Mouse (Mus musculus) gastrocnemius, adult 8-10 months (tissue): ENCODE data around the gene Patl2. TPM values are rescaled to one million over a fixed set of nuclear protein-coding genes. Genes with fewer than 3 reads are reported as not detected.
A peak's percentile ranks its signal among the peaks of the same experiment; 100 is the strongest.
"Not testable (repeated sequence)": the region's sequence is repeated elsewhere in the genome, so short reads cannot be mapped to it uniquely, and the experiment has no call there.

Experiments used
- DNase-seq, 2 experiments: peaks; one replicate each; pipeline ENCODE4 v3.0.0; 2022; ENCODE audit warnings: low spot score in 2 of 2
- total RNA-seq, 4 experiments: library from RNA; stranded (reverse); gene quantifications; 2 replicates each; pipeline ENCODE4 v1.2.4; 2022

Patl2 gene
- total RNA-seq, 4 experiments from 2014 or later, result not detected

DNA sequence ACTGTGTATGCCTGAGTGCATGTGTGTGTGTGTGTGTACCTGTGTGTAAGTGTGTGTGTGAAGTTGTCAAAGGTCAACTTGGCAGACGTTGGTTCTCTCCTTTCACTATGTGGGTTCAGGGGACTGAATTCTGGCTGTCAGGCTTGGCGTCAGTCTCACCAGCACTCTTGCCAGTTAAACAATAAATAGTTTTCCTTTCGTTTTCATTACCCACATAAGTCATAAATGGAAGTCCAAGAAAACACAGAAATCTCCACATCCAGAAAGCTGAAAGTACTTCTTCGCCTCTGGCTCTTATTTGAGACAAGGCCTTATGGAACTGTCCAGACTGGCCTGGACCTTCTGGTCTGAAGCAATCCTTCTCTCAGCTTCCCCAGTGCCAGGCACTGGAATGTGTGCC lies 40.2 kb downstream of the Patl2 start:
- no peak for DNase-seq

DNA sequence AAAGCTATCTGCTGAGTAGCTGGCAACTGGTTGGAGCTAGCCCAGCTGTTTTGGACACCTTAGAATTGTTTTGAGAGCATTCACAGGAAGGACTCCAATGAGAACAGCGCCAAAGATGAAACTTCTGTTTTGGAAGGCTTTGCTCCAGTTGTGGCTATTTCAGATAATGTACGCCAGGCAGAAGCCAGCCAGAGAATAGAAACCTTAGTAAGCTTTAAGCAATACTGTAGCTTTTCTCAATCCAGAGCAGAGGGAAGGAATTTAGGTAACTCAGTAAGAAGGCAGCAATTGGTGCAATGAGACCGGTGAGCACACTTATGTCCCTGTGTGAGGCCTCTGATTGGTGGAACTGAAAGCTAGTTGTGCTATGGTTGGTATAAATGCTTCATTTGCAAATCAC lies 42.9 kb downstream of the Patl2 start:
- DNase-seq, result no peak

DNA sequence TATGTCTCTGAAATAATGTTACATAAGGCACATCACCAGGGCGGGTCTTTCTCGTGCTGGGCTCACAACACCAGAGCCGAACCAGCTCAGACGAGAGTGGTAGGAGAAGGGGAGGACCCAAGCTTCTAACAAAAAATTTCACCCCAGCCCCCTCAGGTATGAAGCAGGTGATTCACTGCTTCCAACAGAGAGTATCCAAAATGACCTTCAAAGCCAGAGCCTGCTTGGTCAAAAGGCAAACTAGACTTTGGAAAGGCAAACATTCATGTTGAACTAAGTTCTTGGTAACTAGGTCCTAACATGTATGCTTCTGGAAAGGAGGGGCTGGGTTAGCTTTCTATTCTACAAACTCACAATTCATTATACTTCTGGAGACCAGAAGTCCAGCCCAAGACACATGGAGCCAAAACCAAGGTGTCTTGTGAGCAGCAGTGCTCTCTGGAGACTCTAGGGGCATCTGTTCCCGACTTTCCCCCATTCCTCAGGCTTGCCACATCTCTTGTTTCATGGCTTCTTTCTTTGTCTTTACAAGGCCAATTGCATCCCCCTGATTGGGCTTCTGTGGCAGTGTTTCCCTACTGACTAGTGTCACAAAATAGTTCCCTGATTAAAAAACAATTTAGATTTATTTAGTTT lies 44.5 kb downstream of the Patl2 start:
- no peak for DNase-seq

DNA sequence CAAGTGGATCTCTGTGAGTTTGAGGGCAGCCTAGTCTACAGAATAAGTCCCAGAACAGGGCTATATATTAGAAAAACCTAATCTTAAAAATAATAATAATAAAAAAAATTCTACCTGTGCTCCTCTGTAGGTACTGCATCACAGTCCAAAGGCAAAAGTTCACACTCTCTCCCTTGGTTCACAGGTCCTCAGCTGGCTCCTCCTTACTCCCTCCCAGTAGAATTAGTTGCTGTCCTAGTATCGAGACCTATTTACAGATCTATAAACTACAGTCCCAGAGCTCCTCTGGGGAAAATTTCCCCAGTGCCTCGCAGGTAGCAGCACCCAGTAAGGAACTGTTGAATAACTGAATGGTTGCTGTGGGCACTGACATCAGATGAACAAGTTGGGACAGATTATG lies 45.2 kb downstream of the Patl2 start:
- DNase-seq, result no peak

DNA sequence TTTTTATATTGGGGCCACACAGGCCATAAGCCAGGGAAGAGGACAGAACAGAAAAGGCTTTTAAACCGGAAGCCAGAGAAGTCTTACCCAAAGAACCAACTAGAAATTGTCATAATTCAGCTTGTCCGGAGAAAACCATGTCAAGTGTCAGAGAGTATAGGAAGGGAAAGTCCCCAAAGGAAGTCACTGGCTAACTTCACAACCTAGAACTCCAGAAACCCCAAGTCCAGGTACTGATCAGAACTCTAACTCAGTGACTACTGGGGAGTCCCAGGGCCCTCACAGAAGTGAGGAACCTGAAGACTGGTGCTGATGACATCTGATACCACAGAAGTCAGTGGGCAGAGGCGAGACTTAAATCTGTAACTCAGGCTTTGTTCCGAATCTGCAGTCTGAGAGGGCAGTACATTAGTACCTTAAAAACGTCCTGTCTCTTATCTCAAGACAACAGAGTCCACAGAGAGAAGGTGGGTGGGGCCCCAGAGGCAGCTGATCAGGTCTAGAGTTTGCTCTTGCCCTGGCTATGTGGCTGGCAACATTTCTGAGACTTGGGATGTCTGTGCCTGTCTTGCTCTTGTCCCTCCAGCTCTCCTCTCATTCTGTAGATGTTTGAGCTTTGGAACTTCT lies 48.0 kb downstream of the Patl2 start:
- no peak for DNase-seq

DNA sequence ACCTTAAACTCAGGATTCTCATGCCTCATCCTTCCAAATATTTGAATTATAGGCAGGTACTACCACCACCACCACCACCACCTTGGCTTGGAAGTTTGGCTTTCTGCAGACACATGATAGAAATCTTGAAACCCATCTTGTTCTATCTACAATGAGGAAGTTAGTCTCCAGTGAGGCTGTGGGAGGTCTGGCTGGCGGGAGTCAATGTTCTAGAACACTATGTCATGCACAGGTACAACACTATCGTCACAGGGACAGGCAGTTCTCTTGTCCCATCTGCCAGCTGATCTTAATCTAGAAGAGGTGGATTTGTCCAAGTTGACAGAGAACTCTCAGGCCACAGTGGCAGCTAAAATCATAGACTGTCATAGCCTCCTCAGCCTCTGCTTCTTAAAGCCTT lies 53.4 kb downstream of the Patl2 start:
- DNase-seq, result no peak

DNA sequence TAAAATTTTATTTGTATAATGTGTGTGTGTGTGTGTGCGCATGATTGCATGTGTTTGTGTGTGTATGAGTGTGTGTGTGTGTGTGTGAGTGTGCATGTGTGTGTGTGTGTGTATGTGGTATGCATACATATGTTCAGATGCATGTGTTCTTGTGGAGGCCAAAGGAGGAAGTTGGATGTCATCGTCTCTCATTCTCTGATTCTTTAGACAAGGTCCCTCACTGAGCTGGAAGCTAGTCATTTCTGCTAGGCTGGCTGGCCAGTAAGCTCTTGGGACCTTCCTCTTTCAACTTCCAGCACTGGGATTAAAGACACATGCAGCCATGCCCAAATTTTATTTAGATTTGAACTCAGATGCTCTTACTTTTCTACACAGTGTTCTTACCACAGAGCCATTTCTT lies 53.9 kb downstream of the Patl2 start:
- DNase-seq, result no peak

DNA sequence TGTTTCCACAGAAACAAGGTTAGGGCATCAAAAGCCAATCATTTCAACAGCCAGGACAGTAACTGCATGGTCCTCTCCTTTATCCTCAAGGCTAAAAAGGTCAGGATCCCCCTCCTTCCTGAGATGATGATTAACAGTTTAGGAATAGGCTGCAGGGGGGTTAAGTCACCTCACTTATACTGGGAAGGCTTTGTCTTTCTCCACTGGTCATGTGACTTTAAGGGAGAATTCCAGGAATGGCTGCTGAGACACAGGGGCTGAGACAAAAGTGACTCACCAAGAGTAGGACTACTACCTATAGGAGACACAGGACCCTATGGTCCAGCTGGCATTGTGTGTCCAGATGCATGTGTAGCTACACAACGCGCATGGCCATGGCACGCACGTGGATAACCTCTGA lies 58.4 kb downstream of the Patl2 start:
- DNase-seq, result no peak

DNA sequence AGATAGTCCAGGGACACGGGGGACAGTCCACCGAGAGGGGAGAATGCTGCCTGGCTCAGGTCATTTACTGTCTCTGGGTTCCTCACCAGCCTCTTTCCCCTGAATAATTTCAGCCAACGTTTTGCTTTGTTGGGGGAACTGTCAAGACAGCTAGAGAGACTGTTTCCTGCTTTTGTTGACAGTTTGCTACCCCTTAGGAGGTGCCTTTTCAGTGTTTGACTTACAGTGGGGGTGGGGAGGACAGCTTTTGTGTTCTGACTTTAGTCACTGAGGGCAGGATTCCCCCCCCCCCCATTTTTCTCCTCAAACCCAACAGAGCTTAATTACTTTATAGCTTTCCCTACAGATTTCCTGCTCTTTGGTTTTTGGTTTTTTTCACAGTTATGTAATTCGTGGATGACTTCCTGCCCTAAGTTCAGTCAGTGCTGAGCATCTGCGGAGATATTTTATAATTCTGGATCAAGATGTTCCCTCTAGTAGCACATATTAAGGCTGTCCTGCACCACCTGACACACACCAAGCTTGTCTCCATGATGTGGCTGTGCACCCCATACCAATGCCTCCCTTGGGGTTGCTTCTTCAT lies 59.1 kb downstream of the Patl2 start:
- DNase-seq, result no peak

DNA sequence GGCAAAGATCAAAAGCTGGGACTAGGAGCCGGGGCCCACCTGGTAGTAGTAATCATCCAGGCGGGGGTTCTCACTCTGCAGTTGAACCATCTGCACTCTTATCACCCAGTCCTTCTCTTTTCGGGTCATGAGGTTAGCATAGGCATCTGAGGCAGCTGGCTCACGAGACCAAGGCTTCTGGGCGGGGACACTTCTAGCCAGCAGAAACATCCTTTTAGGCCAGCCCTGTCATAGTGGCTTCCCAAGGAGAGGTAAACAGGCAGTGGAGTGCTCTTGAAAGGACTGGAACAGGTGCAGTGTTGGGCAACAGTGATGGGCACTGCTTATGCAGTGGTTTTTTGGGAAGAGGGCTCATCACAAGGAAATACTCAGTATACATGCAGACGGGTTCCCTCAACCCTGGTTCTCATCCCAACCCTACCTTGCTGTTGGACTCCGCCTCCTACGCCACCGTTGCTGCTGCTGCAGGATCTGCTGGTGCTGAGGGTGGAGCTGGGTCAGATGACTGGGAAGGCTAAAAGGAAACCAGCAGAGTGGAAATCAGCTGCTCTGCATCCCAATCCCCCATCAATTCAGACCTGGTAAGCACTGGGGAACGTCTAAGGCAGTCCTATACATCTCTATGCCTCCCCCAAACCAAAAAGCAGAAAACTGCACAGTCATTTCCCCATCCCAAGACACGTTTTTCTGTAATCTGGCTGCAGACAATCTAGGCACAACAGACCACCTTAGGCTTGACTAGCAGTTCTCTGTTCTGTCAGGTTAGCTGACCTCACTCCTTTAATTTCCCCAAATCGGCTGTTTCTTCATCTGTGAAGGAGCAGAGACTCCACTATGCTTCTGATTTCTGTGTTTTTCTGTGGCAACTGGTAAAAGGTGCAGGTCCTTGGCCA lies 60.1 kb downstream of the Patl2 start:
- DNase-seq, result no peak

DNA sequence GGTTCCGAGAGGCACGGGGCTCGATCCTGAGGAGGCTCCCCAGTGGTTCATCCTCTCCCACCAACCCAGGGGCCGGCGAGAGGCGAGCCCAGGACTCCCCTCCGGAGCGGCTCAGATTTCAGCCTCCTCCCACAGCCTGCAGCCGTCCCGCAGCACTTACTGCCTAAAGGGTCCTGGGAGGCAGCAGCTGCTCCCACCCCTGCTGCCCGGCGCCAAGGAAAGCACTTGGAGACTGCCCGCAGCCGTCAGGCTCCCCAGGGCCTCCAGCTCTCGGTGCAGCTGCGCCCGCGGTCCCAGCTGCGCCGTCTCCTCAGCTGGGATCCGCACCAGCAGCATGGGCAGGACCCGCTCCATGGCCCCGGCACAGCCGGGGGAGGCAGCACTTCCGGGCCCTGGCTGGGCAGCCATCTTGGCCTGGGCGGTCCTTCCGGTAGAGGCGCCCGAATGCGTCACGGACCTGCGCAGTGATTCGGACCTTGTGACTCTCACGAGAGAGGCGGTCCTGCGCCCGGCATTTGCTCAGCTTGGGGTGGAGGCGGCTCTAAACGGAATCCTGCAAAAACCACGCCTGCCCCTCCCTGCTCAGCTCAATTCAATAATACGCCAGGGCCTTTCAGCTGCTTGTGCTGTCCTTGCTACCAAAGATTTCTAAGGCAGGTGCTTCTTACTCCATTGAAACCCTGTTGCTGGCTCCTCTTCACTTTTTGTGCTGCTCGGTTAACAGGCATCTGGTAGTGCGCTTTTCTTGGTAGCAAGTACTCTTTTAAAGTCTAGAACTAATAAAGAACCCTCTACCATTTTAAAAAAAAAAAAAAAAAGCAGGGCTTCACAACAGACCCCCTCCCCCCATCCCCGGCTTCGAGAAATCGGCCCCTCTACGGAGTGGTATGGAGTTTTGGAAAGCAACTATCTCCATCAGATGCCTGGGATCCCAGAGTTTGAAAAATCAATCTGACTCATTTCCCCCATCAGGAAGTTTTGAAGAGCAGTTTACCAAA lies 67.7 kb downstream of the Patl2 start, which contains the start of gene Spg11:
Spg11 (minus strand) TSS at position 426 of the 998 bp plus-strand sequence.
- peak; percentile 93 to 96 for DNase-seq

DNA sequence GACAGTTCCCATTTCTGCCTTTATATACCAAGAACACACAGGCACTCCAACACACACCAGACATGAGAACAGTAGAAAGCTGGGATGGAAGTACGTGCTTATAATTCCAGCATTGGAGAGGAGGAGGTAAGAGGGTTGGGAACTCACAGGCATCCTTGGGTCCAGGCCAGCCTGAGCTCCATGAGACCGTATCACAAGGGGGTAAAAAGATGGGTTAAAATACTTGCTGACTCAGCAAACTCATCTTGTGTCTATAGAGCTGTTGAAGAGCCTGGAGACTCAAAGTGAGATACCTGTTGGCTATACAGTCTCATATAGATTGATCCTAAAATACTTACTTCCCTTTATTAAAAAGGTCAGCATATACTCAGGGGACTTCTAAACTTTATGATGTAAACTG lies 69.1 kb downstream of the Patl2 start:
- no peak for DNase-seq

DNA sequence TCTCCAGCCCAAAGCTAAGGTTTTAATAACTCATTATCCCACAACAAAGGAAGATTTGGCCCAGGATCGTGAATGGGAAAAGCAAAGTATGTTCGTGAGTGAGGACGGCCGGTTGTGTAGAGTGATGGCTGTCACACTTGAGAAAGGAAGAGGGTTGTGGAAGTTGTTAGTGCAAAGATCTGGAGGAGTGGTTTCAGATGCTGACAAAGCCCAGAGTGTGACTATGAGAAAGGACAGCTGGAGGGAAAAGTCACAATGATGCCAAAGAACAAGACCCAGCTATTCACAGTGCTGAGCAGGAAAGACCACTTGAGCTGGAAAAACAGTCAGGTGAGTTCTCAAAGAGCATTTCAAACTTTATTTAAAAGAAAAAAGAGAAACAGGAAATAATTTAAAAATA lies 76.3 kb downstream of the Patl2 start:
- DNase-seq, result no peak

DNA sequence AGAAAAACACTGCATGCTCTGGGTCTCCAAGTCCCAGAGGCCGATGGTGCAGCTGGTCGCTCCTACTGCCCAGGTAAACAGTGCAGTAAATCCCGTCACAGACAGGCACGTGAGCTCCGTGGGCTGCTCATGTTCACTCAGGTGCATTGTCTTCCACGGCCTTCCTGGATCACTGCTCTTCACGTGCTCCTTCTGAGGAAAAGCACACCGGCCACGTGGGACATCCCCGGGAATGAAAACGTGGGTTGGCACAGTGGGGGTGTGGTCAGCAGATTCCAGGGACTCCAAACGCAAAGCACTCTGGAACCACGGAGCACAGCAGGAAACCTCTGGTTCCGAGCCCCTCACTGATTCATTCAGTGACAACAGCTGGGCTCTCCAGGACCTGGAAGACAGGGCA lies 77.9 kb downstream of the Patl2 start:
- no peak for DNase-seq

DNA sequence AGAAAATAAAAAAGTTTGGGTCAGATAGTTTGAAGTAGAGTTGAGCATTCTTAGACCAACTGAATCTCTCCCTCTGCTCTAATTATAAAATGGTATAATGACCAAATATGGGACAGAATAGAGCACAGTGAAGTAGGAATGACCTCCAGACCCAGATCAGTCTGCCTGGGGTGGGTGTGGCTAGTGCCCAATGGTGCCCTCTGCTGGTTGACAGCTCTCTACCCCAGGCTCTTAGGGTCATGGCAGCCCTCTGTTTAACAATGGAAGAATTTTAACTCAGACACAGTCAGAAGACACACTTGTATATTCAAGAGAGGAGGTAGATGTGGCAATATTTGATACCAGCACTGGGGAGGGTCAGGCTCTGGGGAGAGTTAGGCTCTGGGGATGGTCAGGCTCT lies 83.9 kb downstream of the Patl2 start:
- no peak for DNase-seq

DNA sequence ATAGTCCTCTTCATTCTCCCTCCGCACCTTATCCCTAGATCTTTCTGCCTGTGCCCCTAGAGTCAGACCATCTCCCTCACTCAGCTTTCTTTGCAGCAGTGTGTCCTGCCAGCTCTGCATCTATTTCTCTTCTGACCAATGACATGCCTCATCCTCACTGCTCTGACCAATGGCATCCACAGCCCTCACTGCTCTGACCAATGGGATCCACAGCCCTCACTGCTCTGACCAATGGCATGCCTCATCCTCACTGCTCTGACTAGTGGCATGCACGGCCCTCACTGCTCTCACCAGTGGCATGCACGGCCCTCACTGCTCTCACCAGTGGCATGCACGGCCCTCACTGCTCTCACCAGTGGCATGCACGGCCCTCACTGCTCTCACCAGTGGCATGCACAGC lies 88.3 kb downstream of the Patl2 start:
- not testable (repeated sequence) for DNase-seq

DNA sequence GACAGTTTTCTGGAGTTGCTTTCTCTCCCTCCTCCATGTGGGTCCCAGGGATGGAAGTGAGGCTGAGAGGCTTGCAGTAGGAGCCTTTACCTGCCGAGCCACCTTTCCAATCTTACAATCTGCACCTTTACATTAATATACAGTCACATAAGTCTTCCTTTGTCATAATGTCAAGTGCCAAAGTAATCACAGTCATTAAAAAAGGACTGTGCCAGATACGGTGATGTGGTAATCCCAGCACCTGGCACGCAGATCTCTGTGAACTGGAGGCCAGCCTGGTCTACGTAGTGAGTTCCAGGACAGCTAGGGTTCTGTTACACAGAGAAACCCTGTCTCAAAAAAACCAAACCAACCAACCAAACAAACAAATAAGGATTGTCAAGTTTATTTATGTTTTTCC lies 92.1 kb downstream of the Patl2 start:
- DNase-seq, result no peak

DNA sequence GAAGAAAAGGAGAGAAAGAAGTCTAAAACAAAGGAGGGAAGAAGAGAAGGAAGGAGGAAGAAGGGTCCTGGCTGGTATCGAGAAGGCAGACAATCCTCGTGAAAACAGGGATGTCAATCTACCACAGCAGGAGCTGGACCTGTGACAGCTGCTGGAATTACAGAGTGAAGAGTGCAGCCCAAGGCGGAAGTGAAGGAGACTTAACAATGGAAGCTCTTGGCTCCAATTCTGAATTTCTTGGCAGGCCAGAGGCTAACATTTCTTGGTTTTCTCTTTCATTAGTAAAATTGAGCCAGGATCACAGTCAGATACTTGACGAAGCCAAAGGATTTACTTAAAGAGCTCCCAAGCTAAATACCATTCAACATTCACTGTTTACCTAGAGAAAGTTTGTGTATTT lies 99.5 kb downstream of the Patl2 start:
- DNase-seq, result peak in 1 of 2 experiments; percentile 14

DNA sequence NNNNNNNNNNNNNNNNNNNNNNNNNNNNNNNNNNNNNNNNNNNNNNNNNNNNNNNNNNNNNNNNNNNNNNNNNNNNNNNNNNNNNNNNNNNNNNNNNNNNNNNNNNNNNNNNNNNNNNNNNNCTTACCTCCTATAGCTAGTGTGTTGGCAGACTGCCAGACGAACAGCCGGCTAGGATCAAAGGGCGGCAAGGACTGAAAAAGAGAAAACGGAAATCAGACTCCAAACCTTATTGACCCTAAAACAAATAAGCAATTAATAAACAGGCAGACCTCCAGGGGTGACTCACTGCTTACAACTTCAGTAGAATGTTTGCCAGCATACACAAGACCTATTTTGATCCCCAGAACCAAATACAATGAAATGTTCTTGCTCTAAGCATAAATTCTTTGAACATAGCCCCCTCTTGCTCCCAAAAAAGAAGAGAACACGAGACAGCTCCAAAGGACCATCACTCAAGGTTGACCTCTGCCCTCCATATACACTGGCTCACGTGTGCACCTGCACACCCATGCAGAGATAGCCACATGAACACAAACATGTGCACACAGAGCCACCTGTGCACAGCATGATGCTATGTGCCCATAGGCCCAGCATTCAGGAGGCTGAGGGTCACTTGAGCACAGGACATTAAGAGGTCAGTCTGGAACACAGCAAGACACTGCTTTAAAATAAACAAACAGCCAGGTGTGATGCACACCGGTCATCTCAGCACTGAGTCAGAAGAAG lies 104.1 kb downstream of the Patl2 start:
- DNase-seq, result no peak
